Mouse (Mus musculus) cerebellum, postnatal 14 days (tissue): ENCODE data around the gene 1190005I06Rik.

Experiments
- DNase-seq, 2 experiments: peaks; one replicate each; pipeline ENCODE4 v3.0.0; 2021; ENCODE audit warnings: mixed read lengths in 2 of 2

1190005I06Rik gene

GRCm38 (mm10) chr8:120647532-120647931 lies at the start of gene 1190005I06Rik:
1190005I06Rik (minus strand) TSS chr8:120647632.
- no peak for DNase-seq

GRCm38 (mm10) chr8:120696401-120697153 lies 49.1 kb upstream of the 1190005I06Rik start:
- DNase-seq: peak; percentile 39 to 41

GRCm38 (mm10) chr8:120693861-120694493 lies 46.5 kb upstream of the 1190005I06Rik start:
- no peak for DNase-seq

DNA sequence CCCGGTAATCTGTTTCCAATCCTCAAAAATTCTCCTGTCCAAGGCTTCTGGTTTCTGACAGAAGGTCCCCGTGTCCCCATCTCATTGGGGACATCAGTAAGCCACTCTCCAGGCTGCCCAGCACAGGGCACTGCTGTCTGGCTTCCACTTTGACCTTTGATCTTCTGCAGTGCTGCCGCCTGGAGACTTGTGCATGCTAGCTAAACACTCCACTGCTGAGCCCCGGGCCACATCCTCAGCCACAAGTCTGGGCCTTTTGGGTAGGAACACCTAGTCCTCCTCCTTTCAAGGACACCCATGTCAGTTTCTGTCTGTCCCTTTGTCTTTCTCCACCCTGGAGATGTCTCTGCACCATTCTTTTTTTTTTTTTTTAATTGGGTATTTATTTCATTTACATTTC lies 45.5 kb upstream of the 1190005I06Rik start:
- no peak for DNase-seq

DNA sequence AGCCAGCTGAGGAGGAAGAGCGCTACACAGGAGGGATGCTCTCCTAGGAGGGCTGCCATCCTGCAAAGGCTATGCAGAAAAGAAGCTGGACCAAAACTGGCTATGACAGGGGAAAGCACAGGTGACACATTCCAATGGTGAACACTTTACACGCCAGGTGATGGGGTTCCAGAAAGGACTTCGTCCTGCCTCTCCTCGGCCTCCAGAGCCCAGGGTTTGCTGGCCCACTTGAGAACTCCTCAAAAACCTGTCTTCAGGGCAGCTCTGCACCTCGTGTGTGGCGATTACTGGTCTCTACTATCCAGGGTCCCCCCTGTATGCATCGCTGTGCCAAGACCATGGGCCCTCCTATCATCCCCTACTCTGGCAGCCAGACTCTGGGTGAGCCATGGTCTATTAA lies 41.1 kb upstream of the 1190005I06Rik start:
- DNase-seq: no peak

GRCm38 (mm10) chr8:120687786-120688185 lies 40.4 kb upstream of the 1190005I06Rik start:
- no peak for DNase-seq

DNA sequence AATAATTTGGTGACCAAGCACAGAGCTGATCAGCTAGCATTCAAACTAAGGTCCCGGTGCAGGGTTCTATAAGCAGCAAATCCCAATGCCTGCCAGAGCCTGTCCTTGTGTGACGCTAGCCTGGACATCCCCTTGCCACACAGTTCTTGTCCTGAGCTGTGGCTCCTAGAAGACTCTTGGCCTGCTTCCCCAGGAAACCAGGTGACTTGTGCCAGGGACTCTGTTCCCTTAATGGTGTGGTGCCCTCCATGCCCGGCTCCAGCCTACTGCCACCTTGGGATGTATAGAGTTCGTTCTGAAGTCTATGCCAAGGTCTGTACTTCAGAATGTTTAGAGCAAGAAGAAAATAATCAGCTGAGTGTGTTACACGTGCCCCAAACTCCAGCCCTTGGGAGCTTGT lies 39.1 kb upstream of the 1190005I06Rik start:
- no peak for DNase-seq

DNA sequence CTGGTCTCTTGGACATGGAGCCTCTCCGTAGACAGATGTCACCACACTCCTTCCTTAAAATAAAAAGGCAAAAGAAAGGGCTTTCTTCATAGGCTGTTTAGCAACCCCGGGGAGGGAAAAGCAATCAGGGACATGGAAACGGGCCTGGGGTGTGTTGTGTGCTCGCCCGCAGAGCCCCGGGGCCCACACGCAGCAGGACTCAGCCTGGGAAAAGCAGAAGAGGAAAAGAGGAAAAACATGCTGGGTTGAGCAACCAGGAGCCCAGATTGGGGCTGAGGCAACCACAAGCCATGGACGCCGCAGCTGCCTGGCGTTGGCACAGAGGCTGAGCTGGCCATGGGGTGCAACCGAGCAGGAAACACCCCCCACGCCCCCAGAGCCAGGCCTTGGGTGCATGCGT lies 38.6 kb upstream of the 1190005I06Rik start:
- DNase-seq: no peak

DNA sequence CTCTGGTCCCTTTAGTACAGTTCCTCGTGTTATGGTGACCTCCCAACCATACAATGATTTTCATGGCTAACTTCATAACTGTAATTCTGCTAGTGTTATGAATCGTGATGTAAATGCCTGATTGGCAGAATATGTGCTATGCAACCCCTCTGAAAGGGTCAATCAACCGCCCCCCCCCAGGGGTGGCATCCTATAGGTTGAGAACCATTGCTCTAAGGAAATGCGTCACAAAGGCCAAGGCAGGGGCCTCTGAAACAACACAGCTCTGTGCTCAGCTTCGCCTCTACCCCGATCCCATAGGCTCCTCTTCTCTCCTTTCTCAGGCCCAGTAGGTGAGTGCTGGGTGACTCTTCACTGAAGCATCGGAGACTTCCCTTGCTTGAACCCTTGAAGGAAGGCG lies 38.2 kb upstream of the 1190005I06Rik start:
- no peak for DNase-seq

DNA sequence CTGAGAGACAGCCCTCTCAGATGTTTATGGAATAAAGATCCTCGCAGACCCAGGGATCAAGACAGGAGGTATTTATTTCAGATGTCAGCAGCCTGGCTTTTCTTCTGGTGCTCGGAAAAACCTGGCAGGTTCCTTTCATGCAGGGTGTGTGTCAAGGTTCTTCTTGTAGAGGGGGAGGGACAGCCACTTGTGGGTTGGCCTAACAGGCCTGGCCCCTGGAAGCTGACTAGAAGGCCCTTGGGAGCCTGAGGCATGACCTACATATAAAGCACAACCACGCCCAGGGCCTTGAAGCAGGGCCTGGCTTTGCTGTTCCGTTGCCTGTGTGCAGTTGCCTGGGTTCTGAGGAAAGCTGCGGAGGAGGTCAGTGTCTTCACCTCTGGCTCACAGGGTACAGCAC lies 37.7 kb upstream of the 1190005I06Rik start:
- no peak for DNase-seq

- no peak for DNase-seq
Measured at GRCm38 (mm10) chr8:120684082-120684481, 36.6 kb upstream of the 1190005I06Rik start.

DNA sequence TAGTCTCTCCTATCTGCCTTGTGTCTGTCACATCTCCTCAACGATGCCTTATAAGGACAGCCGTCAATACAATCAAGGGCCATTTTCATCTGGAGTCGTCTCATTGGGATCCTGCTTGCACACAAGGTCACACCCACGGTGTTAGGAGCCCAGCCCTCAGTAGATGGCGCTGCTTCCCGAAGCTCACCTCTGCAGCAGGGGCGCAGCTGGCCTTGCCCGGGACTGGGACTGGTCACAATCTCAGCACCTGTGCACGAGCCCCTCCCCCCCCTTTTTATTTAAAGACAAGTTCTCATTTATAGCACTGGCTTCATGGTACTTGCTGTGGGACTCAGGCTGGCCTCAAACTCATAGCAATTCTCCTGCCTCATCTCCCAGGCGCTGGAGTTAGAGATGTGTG lies 36.2 kb upstream of the 1190005I06Rik start:
- peak; percentile 72 to 82 for DNase-seq

GRCm38 (mm10) chr8:120681113-120681512 lies 33.7 kb upstream of the 1190005I06Rik start:
- peak in 1 of 2 experiments; percentile 45 for DNase-seq

DNA sequence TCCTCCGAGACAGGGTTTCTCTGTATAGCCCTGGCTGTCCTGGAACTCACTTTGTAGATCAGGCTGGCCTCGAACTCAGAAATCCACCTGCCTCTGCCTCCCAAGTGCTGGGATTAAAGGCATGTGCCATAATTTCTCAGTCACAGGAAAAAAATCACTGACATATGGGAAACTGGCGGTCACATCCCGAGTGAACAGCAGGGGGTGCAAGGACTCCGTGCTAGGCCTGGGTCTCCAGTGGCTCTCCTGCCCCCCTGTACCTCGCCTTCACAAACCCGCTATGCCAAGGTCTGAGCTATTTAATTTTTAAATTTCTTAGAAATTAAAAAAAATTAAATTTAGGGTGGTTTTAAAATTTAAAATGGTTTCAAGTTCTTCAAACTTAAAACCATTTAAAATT lies 33.0 kb upstream of the 1190005I06Rik start:
- DNase-seq: peak; percentile 49 to 65

DNA sequence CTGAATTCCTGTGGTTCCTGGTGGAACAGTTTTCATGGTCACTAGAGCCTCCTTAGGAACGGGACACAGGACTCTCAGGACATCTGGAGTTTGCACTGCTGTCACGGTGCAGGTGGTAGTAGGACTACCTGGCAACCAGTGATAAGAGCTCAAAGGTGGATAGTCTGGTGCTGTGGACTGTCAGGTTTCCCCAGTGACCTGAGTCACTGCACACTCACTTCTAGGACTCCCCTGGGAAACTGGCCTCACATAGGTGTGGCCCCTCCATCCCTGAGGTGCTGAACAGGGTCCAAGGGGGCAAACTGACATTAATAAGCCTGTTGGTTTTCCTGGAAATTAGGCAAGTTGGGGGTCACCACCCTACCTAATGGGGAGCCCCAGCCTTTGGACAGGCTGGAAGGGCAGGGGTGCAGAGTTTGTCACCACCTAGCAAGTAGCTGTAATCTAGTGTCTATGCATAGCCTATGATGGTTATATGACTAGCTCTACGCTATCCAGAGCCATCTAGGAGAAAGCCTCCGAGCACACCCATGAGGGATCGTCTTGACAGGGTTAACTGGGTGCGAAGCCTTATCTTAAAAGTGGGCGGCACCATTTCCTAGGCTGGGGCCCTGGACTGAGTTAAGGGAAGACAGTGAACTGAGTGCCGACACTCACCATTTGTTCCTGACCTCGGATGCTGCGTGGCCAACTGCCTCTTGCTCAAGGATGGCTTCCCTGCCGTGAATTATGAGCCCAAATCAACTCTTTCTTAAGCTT lies 32.4 kb upstream of the 1190005I06Rik start:
- no peak for DNase-seq

DNA sequence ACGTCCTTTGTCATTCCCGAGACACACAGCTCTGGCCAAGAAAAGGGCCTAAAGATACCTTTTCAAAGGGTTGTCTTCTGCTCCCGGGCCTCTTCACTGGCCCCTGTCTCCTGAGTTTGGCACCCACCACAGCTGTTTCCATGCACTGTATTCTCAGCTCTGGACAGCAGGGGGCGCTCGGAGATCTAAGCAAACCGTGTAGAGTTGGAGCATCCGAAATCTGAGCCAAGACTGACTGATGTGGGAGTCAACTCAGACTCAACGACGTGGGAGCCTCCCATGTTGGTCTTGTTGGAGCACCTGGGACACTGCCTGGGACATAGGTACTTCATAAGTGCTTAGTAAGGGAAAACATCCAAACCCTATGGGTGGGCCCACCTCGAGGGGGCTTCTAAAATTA lies 31.0 kb upstream of the 1190005I06Rik start:
- DNase-seq: peak; percentile 90 to 95

DNA sequence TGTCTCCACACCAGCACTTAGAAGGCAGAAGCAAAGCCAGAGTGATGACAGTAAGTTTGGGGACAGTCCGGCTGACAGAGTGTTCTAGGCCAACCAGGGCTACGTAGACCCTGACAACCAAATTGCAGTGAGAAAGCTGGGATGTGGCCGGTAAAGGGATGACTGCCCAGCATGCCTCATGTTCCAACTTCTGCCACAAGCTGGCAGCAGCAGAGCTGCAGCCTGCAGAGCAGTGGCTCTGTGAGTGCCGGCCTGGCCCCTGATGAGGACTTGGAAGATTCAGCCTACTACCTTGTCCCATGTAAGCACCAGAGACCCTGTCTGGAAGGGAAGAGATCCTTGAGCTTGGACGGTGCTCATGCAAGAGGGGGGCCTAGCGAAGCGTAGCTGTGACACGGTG lies 28.3 kb upstream of the 1190005I06Rik start:
- no peak for DNase-seq

GRCm38 (mm10) chr8:120673298-120673697 lies 25.9 kb upstream of the 1190005I06Rik start:
- no peak for DNase-seq

GRCm38 (mm10) chr8:120672626-120673229 lies 25.3 kb upstream of the 1190005I06Rik start:
- DNase-seq: no peak

- no peak for DNase-seq
Measured at GRCm38 (mm10) chr8:120671775-120672174, 24.3 kb upstream of the 1190005I06Rik start.

DNA sequence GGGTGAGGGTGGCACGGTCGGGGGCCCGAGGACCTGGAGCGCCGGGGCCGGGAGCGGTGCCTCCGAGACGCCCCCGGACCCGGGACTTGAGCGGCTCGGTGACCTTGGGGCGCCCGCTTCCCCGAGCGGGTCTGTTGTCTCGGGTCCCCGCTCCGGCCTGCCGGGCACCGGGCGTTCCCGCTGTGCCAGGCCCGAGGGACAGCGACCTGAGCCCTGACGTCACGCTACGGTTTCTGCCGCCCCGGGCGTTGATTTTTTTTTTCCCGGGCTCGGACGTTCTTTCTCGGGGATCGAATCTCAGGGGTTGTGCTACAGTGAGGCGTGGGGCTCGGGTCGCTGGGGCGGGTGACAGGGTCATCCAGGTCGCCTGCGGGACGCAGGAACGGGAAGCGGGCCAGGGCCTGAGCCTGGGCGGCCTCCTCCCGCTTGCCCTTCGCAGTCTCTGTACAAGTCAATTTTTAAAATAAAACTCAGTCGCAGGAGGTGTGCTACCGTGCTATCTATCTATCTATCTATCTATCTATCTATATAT lies 21.0 kb upstream of the 1190005I06Rik start, which contains the start of gene Emc8:
Gene Emc8, minus strand, starts transcription at position 200 of the 532 bp plus-strand sequence.
- peak in 1 of 2 experiments; percentile 71 for DNase-seq

GRCm38 (mm10) chr8:120667561-120668373 lies 20.3 kb upstream of the 1190005I06Rik start, which contains the start of the genes Gm27021 and Cox4i1:
Gm27021 (minus strand) TSS chr8:120668079.
Cox4i1 (plus strand) TSS chr8:120668222.
- DNase-seq: peak; percentile 96 to 97
